Mouse (Mus musculus): ENCODE measurements around the gene Tmppe.

DNA sequence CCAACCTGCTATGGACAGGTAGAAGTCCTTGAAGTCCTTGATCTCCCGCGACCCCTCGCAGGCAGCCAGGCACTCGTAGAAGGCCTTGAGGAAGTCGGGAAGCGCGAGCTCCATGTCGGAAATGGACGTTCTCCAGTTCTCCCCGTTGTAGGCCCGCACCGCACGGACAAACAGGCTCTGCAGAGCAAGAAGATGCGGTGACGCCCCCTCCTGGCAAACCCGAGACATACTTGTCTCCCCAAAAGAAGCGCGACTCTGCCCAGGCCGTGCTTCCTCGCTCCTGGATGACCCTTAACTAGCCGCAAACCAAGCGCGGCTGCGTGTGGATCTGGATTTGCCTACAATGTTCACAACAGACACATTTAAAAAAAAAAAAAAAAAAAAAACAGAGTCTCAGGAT is 16.2 kb upstream of the Tmppe start:
- TF ChIP-seq CTCF (IDR thresholded peaks at IDR 0.05; ENCODE audit: control insufficient read depth, insufficient read depth, insufficient replicate concordance, low read depth, low read length) (peak; percentile 24; the same call in 1 of the 2 replicates), POLR2A (IDR thresholded peaks at IDR 0.05; ENCODE audit: control insufficient read depth, low read depth, low read length) (no peak)

Data from testis, adult 2 months (tissue).